Mouse (Mus musculus) intestine, embryonic 14.5 days (tissue): ENCODE measurements around the gene Zwilch. TPM values are rescaled to one million over a fixed set of nuclear protein-coding genes. Genes with fewer than 3 reads are reported as not detected.

Source experiments
- polyA plus RNA-seq: library from polyadenylated mRNA; unstranded; fragments of >200 nt; fragmentation: Nextera tagmentation; extraction: Ambion mirVana; gene quantifications from 2 replicates; pipeline ENCODE4 v1.2.1, GENCODE M21; 2014

Gene Zwilch
- polyA plus RNA-seq, 1 experiment from 2014 or later: 27.7 TPM

Other genes with a start within 250 kb of the Zwilch start
- gene Smad6, start 151.0 kb downstream of the Zwilch start, polyA plus RNA-seq: 8.5 and 9.3 TPM in 2 replicates
- not detected in 2 replicates for gene Lctl, start 56.0 kb downstream of the Zwilch start, polyA plus RNA-seq
- 1,426 and 1,532 TPM in 2 replicates for gene Rpl4, start 271 bp upstream of the Zwilch start, polyA plus RNA-seq
- gene Snapc5, start 6.2 kb upstream of the Zwilch start, polyA plus RNA-seq: 29.2 and 30.2 TPM in 2 replicates
- gene Uchl4, start 62.1 kb upstream of the Zwilch start, polyA plus RNA-seq: 3.7 and 4.2 TPM in 2 replicates
- 90.9 and 103 TPM in 2 replicates for gene Map2k1, start 80.5 kb upstream of the Zwilch start, polyA plus RNA-seq
- gene Tipin, start 108.5 kb upstream of the Zwilch start, polyA plus RNA-seq: 238 and 241 TPM in 2 replicates
- gene Dis3l, start 168.2 kb upstream of the Zwilch start, polyA plus RNA-seq: 21.8 and 24.3 TPM in 2 replicates
- 1.1 and 1.4 TPM in 2 replicates for gene Megf11, start 212.5 kb upstream of the Zwilch start, polyA plus RNA-seq